Mouse (Mus musculus) testis, postnatal 10 days (tissue): ENCODE results near the gene Fes.
"Not testable (repeated sequence)": the region's sequence is repeated elsewhere in the genome, so short reads cannot be mapped to it uniquely, and the experiment has no call there.

Source experiments
- DNase-seq: peaks from one replicate; pipeline ENCODE4 v3.0.0; 2021; ENCODE audit warnings: low spot score

Gene Fes

DNA sequence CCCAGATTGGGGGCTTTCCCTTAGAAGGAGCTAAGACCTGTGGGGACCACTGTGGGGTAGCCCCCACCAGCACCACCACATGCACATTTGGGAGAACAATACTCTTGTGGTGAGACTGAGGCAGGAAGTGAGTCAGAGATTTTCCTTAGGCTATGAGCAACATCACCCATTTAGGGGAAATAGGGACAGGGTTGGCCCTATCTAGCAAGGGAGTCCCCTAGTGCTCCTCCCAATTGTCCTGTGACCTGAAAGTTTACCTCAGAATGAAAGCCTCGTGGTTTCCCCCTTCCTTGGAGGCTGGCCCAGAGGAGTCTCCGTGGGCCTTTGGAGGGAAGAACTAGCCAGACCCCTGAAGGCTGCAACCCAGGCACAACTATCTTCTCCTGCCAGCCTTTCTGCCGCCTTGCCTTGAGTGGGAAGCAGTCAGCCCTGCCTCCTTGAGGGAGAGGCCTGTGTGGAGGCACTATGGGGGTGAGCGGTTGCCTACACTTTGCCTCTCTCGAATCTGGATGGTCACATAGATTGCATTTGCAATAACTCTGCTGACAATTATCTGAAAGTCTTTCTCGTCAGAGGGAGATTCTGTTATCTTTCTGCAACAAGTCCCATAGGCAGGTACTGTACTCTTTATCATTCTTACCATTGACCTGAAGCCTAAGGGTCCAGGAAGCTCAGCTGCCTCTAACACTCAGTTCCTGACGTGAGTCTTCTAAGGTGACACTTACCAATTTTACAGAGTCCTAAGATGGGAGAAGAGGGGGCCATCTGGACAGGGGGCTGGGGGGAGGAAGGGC lies 16.6 kb upstream of the Fes start:
- DNase-seq: no peak

DNA sequence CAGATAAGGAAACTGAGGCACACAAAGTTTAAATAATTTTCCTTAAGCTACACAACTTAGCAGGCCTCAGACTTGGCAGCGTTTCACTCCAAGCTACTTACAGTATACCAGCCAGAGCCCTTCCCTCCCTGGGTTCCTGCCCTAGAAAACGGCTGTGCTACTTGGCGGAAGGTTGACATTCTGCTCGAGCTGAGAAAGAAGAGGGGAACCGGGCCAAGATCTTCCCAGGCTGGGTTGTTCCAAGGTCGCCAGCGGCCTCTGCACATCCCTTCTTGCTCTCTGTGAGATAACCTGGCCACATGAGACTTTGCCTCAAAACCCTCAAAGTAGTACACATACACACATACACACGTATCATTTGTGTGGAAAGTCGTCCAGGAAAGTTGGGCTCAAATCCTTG lies 15.8 kb upstream of the Fes start:
- peak; percentile 85 for DNase-seq

DNA sequence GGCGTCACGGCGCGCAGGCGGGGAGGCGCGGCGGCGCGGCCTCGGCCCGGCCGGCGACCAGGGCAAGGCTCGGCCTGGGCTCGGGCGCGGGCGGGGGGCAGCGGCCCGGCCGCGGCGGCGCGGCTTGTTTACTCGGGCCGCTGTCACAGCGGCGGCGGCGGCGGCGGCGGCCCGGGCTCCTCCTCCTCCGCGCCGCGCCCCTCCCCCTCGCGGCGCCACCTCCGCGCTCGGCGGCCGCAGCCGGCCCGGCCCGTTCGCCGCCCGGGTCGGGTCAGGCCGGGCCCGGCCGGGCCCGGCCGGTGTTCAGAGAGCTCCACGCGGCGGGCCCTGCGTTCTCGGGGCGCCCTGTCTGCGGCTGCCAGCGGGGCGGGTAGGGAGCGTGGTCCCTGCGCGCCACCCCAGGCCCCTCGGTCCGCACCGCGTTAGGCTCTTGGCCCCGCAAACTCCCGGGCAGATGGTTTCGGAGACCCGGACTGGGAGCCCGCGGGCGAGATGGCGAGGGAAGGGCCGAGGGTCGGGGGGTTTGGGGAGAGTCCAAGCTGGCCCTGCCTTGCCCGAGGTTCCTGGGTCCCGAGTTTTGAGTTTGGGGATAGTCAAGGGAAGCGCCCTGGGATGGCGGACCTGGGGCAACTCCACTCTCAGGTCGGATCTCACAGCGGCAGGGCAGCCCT lies 15.0 kb upstream of the Fes start:
- peak; percentile 85 for DNase-seq

GRCm38 (mm10) chr7:80401860-80402641 lies 14.3 kb upstream of the Fes start:
- DNase-seq: peak; percentile 71

DNA sequence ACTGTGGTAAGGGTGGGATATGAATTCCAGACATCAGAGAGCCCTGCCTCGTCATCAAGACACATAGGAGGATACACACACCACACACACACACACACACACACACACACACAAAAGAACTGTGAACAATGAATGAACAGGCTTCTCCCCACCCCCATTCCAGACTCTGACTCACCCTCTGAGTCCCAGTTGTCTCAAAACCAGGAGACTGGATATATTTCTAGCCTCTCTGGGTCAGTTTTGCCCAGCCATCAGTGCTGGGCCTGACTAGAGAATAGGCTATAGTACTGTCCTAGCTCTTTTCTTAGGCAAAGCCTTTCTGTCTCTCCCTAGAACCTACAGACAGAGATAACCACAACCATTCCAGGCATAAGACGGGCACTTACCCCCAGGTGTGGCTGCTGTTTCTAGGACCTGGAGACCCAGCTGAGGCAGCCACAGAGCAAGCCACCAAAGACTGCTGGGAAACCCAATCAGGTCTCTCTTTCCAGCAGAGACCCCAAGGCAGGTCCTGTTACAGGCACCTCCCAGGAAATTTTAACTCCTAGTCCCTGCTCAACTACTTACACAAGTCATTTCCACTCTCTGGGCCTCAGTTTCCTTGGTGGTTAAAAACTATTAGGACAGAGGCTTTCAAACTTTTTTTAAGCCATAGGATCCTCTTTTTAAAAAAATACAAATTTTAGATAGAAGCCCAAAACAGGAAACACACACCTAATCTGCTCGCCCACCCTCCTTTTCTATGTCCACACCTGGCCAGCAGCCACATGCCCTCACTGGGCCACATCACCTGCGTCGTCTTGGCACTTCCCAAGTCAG lies 13.5 kb upstream of the Fes start:
- no peak for DNase-seq

DNA sequence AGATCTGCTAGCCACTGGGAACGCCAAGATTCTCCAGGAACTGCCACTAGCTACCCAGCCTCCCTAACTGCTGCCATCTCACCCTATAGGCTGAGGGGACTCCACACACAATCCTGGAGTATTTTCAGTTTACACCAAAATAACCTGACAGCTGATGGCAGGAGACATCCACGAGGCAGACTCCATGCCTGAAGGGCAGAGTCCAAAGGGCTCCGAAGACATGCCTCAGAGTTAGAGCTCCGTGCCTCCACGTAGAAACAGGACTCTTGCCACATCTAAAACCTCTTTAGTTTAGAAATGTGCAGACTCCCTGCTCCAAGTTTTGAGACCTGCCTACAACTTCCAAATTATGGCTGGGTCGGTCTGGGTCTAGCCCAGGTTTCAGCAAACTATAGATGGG lies 12.8 kb upstream of the Fes start:
- DNase-seq: no peak

- DNase-seq: no peak
Observed at GRCm38 (mm10) chr7:80400099-80400498, 12.4 kb upstream of the Fes start.

- DNase-seq: peak; percentile 47
Observed at GRCm38 (mm10) chr7:80398654-80399444, 11.1 kb upstream of the Fes start.

- DNase-seq: no peak
Observed at GRCm38 (mm10) chr7:80397986-80398385, 10.2 kb upstream of the Fes start.

DNA sequence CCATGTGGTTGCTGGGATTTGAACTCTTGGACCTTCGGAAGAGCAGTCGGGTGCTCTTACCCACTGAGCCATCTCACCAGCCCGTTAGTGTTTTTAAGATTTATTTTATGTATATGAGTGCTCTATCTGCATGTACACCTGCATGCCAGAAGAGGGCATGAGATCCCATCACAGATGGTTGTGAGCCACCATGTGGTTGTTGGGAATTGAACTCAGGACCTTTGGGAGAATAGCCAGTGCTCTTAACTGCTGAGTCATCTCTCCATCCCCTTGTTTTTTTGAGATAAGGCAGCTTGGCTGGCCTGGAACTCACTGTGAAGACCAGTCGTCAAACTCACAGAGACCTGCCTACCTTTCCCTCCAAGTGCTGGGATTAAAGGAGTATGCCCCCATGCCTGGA lies 8.7 kb upstream of the Fes start:
- DNase-seq: not testable (repeated sequence)

GRCm38 (mm10) chr7:80394600-80394999 lies 6.9 kb upstream of the Fes start:
- no peak for DNase-seq

DNA sequence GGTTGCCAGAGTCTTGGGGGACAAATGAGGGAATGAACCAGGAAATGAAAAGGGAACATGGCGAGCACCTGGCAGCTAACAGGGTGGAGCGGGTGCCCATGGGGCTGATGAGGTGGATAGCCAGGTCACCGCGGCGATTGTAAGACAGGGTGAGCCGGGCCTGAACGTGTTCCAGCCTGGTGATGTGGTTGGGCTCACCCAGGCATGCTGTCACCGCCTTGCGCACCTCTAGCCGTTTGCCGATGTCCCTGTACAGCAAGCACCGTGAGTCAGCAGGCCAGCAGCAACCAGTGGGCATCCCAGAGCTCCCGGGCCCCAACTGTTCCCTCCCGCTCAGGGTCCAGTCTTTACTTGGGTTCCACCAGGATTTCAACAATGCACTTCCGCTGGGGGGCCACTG lies 4.4 kb upstream of the Fes start:
- DNase-seq: peak; percentile 40

GRCm38 (mm10) chr7:80387033-80387632 lies 613 bp downstream of the Fes start:
- DNase-seq: peak; percentile 50

DNA sequence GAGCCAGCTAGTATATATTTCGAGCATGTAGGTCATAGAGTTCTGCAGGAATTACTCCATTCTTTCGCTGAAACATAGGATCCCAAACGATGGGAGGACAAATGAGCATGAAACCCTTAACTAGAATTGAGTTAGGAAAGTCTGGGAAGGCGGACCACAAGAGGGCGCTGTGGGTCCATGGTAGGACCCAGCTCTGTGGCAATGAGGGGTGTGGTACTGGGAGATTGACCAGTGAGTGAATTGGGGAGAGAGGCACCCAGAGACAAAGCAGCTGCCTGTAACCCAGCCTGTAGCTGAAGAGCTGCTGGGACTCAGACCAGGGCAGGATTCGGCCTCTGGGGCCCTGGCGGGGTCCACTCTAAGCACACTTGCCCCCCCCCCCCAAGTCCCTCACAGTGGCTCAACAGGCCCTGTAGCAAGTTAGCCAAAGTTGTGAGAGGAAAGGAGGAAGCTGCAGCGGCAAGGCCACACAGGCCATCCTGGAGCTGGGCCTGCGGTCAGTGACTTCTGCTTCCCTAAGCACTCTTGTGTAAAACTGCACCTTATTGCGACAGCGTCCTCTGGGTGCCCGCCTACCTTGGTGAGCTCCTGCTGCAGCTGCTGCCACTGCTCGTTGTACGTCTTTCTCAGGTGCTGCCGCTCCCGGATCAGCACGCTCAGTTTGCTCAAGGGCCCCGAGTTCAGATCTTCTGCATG lies 1.4 kb downstream of the Fes start:
- peak; percentile 98 for DNase-seq

- DNase-seq: no peak
Observed at GRCm38 (mm10) chr7:80382919-80383318, 4.8 kb downstream of the Fes start.

- DNase-seq: peak; percentile 67
Observed at GRCm38 (mm10) chr7:80379531-80379930, 8.2 kb downstream of the Fes start.

DNA sequence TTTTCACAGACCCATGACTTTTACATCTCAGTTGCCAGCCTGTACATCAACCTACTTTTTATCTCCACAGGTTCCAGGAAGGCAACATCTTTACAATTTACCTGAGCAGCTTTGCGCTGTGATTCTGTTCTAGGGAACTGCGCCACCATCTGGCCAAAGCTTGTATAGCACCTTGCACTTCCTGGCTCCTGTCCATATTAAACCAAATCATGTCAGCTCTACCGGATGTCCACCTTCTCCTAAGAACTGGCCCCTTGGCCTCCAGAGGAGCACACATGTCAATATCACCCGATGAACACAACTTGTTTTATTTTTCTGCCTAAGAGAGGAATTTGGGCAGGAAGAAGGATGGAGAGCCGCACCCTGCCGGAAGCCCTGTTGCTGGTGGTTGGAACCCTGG lies 10.3 kb downstream of the Fes start:
- DNase-seq: peak; percentile 85

DNA sequence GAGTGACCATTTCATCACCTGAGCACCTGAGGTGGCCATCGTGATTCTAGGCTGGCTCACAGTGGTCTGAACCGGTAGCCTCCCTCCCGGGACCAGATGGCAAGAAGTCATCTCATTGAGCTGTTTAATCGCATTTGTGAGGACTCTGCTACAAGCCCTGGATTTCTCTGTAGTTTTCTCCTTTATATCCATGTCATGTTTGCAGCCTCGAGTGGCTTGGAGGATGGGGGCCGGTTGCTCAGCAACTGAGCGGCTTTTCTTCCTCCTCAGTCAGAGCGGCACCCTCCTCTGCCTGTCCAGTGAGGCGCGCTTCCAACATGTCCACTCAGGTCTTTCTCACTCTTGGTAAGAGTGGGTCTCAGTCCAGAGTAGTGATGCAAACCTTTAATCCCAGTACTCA lies 11.6 kb downstream of the Fes start:
- DNase-seq: no peak

DNA sequence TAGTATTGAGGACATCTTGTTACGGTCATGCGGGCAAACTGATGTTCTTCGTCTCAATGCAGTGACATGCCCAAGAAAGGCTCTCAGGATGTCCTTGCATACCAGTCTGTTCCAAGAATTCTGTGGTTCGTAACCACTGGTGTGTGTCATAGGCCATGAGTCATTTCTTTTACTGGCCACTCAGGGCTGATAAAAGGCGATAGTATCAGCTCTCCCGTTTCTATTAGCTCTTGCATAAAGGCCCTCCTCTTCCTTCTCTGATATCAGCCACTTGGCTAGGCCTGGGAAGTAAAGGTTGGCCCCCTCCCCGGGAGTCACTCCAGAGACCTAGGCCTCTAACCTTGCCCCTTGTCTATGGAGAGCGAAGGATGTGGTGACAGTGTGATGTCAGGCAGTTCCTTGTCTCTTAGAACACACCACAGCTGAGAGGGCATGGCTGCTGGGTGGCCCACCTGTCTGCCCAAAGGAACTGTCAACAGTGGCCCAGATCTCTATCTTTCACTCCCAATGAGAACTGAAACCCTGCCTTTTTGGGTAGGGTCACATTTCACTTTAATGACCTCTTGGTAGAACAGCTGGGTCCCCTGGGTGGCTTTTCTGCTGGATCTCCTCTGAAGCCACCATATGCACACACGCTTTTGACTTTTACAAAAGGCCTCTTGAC lies 12.2 kb downstream of the Fes start:
- no peak for DNase-seq

GRCm38 (mm10) chr7:80374733-80375132 lies 13.0 kb downstream of the Fes start:
- no peak for DNase-seq
